Mouse (Mus musculus) cerebellum, postnatal 36 days (tissue): ENCODE measurements around the gene Col25a1.

Source experiments
- DNase-seq, 2 experiments: peaks; one replicate each; pipeline ENCODE4 v3.0.0; 2021 to 2022; ENCODE audit warnings: mixed read lengths in 2 of 2

Gene Col25a1

GRCm38 (mm10) chr3:130584007-130584406 lies 452.7 kb downstream of the Col25a1 start:
- DNase-seq: no peak

- DNase-seq: no peak
Observed at GRCm38 (mm10) chr3:130595050-130595449, 463.7 kb downstream of the Col25a1 start.

- DNase-seq: no peak
Observed at GRCm38 (mm10) chr3:130601491-130601890, 470.2 kb downstream of the Col25a1 start.

GRCm38 (mm10) chr3:130607924-130608323 lies 476.6 kb downstream of the Col25a1 start:
- DNase-seq: no peak

- no peak for DNase-seq
Observed at GRCm38 (mm10) chr3:130614444-130614843, 483.1 kb downstream of the Col25a1 start.

GRCm38 (mm10) chr3:130615625-130616024 lies 484.3 kb downstream of the Col25a1 start:
- no peak for DNase-seq

- no peak for DNase-seq
Observed at GRCm38 (mm10) chr3:130617439-130617898, 486.2 kb downstream of the Col25a1 start, which contains the start of gene Etnppl. Gene Etnppl, plus strand, starts transcription at chr3:130617448.

GRCm38 (mm10) chr3:130620517-130621146 lies 489.3 kb downstream of the Col25a1 start:
- DNase-seq: no peak

- DNase-seq: no peak
Observed at GRCm38 (mm10) chr3:130628358-130628757, 497.1 kb downstream of the Col25a1 start.

- no peak for DNase-seq
Observed at GRCm38 (mm10) chr3:130633859-130634258, 502.6 kb downstream of the Col25a1 start.

- DNase-seq: no peak
Observed at GRCm38 (mm10) chr3:130646110-130646810, 515.0 kb downstream of the Col25a1 start.
